Mouse (Mus musculus): Measurements from ENCODE around the gene Otud7a. TPM values are rescaled to one million over a fixed set of nuclear protein-coding genes. Genes with fewer than 3 reads are reported as not detected.

Gene Otud7a
- total and polyA plus RNA-seq, 2 experiments from 2014 or later: 3.2 to 22.5 TPM

DNA sequence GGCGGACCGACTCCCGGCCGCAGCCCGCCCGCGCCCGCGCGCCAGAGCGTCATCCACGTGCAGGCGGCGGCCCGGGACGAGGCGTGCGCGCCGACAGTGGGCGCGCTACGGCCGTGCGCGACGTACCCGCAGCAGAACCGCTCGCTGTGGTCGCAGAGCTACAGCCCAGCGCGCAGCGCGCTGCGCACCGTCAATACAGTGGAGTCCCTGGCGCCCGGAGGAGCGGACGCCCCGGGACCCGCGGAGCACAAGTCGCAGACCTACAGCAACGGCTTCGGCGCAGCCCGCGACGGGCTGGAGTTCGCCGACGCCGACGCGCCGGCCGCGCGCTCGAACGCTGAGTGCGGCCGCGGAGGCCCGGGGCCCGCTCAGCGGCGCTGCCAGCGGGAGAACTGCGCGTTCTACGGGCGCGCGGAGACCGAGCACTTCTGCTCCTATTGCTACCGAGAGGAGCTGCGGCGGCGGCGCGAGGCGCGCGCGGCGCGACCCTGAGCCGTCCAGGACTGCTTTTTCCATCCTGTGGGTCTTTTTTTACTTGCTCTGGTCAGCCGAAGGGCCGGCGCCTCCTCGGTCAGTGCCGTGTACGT, 313.8 kb downstream of the Otud7a start:
- 2% methylated on average over 63 of the region's 97 CpGs for WGBS
- peak; percentile 71 for DNase-seq (ENCODE audit: low spot score)
- peak overlapping the region; percentile 20; the same call in 1 of the 2 replicates for H3K27ac ChIP-seq
- H3K4me2 ChIP-seq (ENCODE audit: low read depth, low read length): peak overlapping the region; percentile 59
- peaks cover 10% of the 10 kb centered on the region; the same call in 1 of the 2 replicates for H3K4me1 ChIP-seq (ENCODE audit: insufficient read depth, low read length)
- H3K4me3 ChIP-seq (ENCODE audit: low read length): peak overlapping the region; percentile 43
- H3K9me3 ChIP-seq (ENCODE audit: low read length): no peaks in the 10 kb centered on the region
- peak; percentile 70 for ATAC-seq
- no peak for TF ChIP-seq CTCF (IDR thresholded peaks at IDR 0.05; ENCODE audit: low read depth)
- H3K27me3 ChIP-seq (ENCODE audit: insufficient read depth, low read length): peaks cover 25% of the 10 kb centered on the region
- H3K9ac ChIP-seq (replicated peaks; ENCODE audit: low read length): no peak overlapping the region; the same call in 1 of the 2 replicates
- no peaks in the 10 kb centered on the region for H3K36me3 ChIP-seq (ENCODE audit: insufficient read depth, low read length)

DNA sequence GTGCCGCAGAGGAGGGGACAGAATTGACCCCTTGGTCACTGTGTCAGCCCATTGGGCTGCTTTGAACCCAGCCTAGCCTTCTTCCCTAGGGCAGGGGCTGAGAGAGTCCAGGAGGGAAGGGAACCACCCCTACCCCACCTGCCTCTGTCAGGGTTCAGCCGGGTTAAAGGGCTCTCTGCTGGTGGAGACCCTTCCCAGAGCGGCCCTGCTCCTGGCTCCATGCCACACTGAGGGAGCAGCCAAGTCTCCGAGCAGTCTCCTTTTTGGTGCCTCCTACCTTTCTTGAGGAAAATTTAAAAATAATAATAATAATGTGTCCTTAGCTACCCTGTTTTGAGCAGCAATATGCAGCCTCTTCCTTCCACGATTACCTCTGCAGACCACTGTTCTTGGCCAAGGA, 315.1 kb downstream of the Otud7a start:
- Histone ChIP-seq H3K9ac (replicated peaks; ENCODE audit: low read length) (no peak overlapping the region), H3K27ac (no peak overlapping the region), H3K4me1 (ENCODE audit: insufficient read depth, low read length) (peaks cover under 1% of the 10 kb centered on the region; the same call in 1 of the 2 replicates), H3K4me2 (ENCODE audit: low read depth, low read length) (no peak overlapping the region), H3K36me3 (ENCODE audit: insufficient read depth, low read length) (no peaks in the 10 kb centered on the region), H3K4me3 (ENCODE audit: low read length) (no peak overlapping the region), H3K27me3 (ENCODE audit: insufficient read depth, low read length) (peaks cover 25% of the 10 kb centered on the region), H3K9me3 (ENCODE audit: low read length) (no peaks in the 10 kb centered on the region)
- DNase-seq (ENCODE audit: low spot score): no peak
- 47% methylated on average over 5 of the region's 5 CpGs for WGBS
- ATAC-seq: no peak
- TF ChIP-seq CTCF (IDR thresholded peaks at IDR 0.05; ENCODE audit: low read depth): no peak

DNA sequence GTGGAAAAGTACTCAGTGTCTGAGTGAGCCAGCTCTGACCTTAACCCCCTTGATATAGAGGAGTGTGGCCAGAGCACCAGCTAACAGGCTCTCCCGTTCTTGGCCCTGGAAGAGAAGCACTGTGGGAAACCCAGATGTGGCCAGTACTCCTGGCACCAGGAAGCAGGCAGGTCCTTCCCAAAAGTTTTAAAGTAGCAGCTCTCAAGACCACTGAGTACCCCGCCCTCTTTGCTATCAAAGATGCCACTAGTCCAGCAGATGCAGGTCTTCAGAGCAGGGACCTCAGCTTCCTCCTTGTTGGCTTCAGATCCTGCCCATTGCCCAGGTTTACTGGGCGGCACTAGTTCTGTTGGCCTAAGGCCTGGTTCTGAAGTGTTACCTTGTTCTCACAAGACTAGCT, 318.0 kb downstream of the Otud7a start:
- TF ChIP-seq CTCF (IDR thresholded peaks at IDR 0.05; ENCODE audit: low read depth): no peak
- Histone ChIP-seq H3K4me2 (ENCODE audit: low read depth, low read length) (no peak overlapping the region), H3K9ac (replicated peaks; ENCODE audit: low read length) (no peak overlapping the region), H3K27me3 (ENCODE audit: insufficient read depth, low read length) (peaks cover 8% of the 10 kb centered on the region; the same call in 1 of the 2 replicates), H3K9me3 (ENCODE audit: low read length) (no peaks in the 10 kb centered on the region), H3K4me1 (ENCODE audit: insufficient read depth, low read length) (no peaks in the 10 kb centered on the region), H3K27ac (no peak overlapping the region), H3K36me3 (ENCODE audit: insufficient read depth, low read length) (no peaks in the 10 kb centered on the region), H3K4me3 (ENCODE audit: low read length) (no peak overlapping the region)
- WGBS: 91% methylated on average over 3 of the region's 3 CpGs
- ATAC-seq (no peak), DNase-seq (ENCODE audit: low spot score) (no peak)

DNA sequence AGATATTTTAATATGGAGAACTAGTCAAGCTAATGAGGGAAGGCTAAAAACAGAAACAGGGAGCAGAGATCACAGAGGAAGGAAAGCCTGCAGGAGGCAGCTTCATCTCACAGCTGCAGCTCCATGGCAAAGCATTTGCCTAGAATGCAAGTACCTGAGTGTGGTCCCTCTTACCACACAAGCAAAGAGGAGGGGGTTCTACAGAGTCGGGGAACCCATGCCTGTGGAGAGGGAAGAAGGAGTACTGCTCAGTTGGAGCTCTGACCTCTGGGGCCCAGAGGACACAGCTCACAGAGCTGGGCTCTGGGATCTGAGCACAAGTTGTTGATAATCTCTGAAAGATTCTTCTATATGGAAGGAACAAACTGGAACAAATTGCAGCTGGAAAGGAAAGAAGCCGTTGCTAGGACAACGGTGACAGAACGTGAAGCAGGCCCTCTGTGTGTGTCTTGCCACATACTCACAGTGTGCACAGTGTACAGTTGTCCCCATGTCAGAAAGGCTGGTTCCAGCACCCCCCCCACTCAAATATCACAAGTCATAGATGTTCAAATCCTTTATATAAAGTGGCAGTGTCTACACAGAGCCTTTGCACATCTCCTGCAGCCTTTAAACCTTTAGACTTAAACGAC, 324.0 kb downstream of the Otud7a start:
- DNase-seq (ENCODE audit: low spot score): peak; percentile 73
- no peak overlapping the region for H3K4me2 ChIP-seq (ENCODE audit: low read depth, low read length)

DNA sequence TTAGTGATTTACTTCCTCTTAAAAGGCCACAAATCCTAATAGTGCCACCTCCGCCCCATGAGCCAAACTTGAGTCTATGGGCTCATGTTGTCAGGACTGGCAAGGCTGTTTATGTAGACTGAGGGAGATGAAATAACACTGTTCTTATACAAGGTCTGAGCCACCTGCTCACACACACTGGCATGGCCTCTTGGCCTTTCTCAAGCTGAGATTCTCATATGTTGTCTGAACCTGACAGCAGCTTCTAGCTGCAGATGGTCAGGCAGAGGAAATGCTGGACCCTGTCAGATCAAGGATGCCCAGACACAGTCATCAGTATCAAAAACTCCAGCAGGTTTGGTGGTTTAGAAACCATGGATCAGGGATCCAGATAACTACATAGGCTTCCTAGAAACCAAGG, 328.7 kb downstream of the Otud7a start:
- H3K4me3 ChIP-seq (ENCODE audit: low read length): no peak overlapping the region
- H3K36me3 ChIP-seq (ENCODE audit: insufficient read depth, low read length): no peaks in the 10 kb centered on the region
- no peak overlapping the region for H3K27ac ChIP-seq
- no peak overlapping the region for H3K4me2 ChIP-seq (ENCODE audit: low read depth, low read length)
- no peak for TF ChIP-seq CTCF (IDR thresholded peaks at IDR 0.05; ENCODE audit: low read depth)
- no peak for ATAC-seq
- no peak for DNase-seq (ENCODE audit: low spot score)
- H3K9ac ChIP-seq (replicated peaks; ENCODE audit: low read length): no peak overlapping the region
- H3K27me3 ChIP-seq (ENCODE audit: insufficient read depth, low read length): no peaks in the 10 kb centered on the region
- no peaks in the 10 kb centered on the region for H3K9me3 ChIP-seq (ENCODE audit: low read length)
- 90% methylated on average over 1 of the region's 1 CpGs for WGBS
- peaks cover 15% of the 10 kb centered on the region; the same call in 1 of the 2 replicates for H3K4me1 ChIP-seq (ENCODE audit: insufficient read depth, low read length)

More for the DNA sequence above, 324.0 kb downstream of the Otud7a start:
- Histone ChIP-seq H3K27me3 (ENCODE audit: insufficient read depth, low read length) (no peaks in the 10 kb centered on the region), H3K9me3 (ENCODE audit: low read length) (no peaks in the 10 kb centered on the region), H3K4me3 (ENCODE audit: low read length) (no peak overlapping the region), H3K9ac (replicated peaks; ENCODE audit: low read length) (no peak overlapping the region), H3K4me1 (ENCODE audit: insufficient read depth, low read length) (peaks cover 11% of the 10 kb centered on the region; the same call in 1 of the 2 replicates), H3K27ac (peak overlapping the region; percentile 60; the same call in 1 of the 2 replicates), H3K36me3 (ENCODE audit: insufficient read depth, low read length) (no peaks in the 10 kb centered on the region)
- ATAC-seq: peak; percentile 90
- WGBS: 23% methylated on average over 5 of the region's 5 CpGs
- no peak for TF ChIP-seq CTCF (IDR thresholded peaks at IDR 0.05; ENCODE audit: low read depth)

DNA sequence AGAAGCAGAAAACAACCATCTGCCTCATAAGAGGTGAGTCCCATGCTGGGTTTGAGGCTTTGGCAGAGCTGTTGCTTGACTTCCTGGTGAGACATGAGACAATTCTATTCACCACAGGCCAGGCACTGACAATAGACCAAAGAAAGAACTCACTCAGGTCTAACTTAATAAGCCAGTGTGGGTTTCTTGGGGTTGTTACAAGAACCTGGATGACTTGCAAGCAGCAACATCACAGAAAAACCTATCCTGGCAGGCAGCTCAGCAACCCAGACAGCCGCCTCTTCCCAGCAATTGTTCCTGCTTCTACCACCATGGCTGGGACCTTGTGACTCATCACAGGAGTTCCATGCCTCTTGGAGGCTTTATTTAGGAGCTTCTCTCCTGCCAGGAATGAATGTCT, 329.7 kb downstream of the Otud7a start:
- Histone ChIP-seq H3K4me1 (ENCODE audit: insufficient read depth, low read length) (0 out of 2 replicates have a peak, but pooled peaks cover 5% of the 10 kb centered on the region), H3K4me2 (ENCODE audit: low read depth, low read length) (no peak overlapping the region), H3K9me3 (ENCODE audit: low read length) (no peaks in the 10 kb centered on the region), H3K27me3 (ENCODE audit: insufficient read depth, low read length) (no peaks in the 10 kb centered on the region), H3K9ac (replicated peaks; ENCODE audit: low read length) (no peak overlapping the region), H3K36me3 (ENCODE audit: insufficient read depth, low read length) (no peaks in the 10 kb centered on the region), H3K27ac (no peak overlapping the region), H3K4me3 (ENCODE audit: low read length) (no peak overlapping the region)
- DNase-seq (ENCODE audit: low spot score) (no peak), ATAC-seq (no peak)
- TF ChIP-seq CTCF (IDR thresholded peaks at IDR 0.05; ENCODE audit: low read depth): no peak
- 28% methylated on average over 1 of the region's 1 CpGs for WGBS

DNA sequence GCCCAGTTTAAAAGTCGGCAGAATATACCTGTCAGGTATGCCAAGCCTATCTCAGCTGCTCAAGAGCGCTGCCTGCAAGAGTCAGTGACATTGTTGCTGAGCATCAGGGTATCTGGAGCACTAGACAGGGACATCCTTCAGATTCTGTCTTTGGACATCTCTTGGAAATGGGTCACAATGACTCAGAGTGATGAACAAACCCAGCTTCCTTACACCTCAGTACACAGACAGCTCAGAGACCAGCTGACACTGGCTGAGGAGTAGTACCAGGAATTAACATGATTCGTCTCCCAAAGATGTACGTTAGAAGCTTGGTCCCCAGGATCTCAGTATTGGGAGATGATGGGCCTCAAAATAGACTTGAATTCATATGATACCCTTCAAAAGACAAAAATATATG, 332.8 kb downstream of the Otud7a start:
- no peak overlapping the region for H3K4me3 ChIP-seq (ENCODE audit: low read length)
- TF ChIP-seq CTCF (IDR thresholded peaks at IDR 0.05; ENCODE audit: low read depth): no peak
- H3K4me2 ChIP-seq (ENCODE audit: low read depth, low read length): no peak overlapping the region
- H3K36me3 ChIP-seq (ENCODE audit: insufficient read depth, low read length): no peaks in the 10 kb centered on the region
- ATAC-seq (no peak), DNase-seq (ENCODE audit: low spot score) (no peak)
- 86% methylated on average over 4 of the region's 4 CpGs for whole genome bisulfite sequencing
- no peak overlapping the region for H3K27ac ChIP-seq
- H3K9me3 ChIP-seq (ENCODE audit: low read length): no peaks in the 10 kb centered on the region
- no peaks in the 10 kb centered on the region for H3K27me3 ChIP-seq (ENCODE audit: insufficient read depth, low read length)
- 0 out of 2 replicates have a peak, but pooled peaks cover 4% of the 10 kb centered on the region for H3K4me1 ChIP-seq (ENCODE audit: insufficient read depth, low read length)
- no peak overlapping the region for H3K9ac ChIP-seq (replicated peaks; ENCODE audit: low read length)

Data from hindbrain, postnatal 0 days (tissue).